Mouse (Mus musculus) limb, embryonic 13.5 days (tissue): ENCODE results near the gene Cfap58. TPM values are rescaled to one million over a fixed set of nuclear protein-coding genes. Genes with fewer than 3 reads are reported as not detected.

Experiments
- ATAC-seq: fragments of 200-750 bp; cut with Nextera tagmentation; 2 replicates; pipeline ENCODE4 v1.8.0; 2017; ENCODE audit warnings: low read depth, moderate number of reproducible peaks, moderate TSS enrichment; ENCODE audit not compliant: low FRiP score
- H3K27ac ChIP-seq: fragments of 300-500 bp; sonication (generic); 2 replicates; pipeline ENCODE4 v1.5.1; 2015; ENCODE audit warnings: inconsistent platforms, mild to moderate bottlenecking, moderate library complexity
- H3K27me3 ChIP-seq: fragments of 300-500 bp; sonication (generic); 2 replicates; pipeline ENCODE4 v1.6.1; 2015; ENCODE audit warnings: mild to moderate bottlenecking, inconsistent platforms
- H3K36me3 ChIP-seq: fragments of 300-500 bp; sonication (generic); 2 replicates; pipeline ENCODE4 v1.6.1; 2015; ENCODE audit warnings: inconsistent platforms, mild to moderate bottlenecking, moderate library complexity
- H3K4me1 ChIP-seq: fragments of 300-500 bp; sonication (generic); 2 replicates; pipeline ENCODE4 v1.6.1; 2015; ENCODE audit warnings: inconsistent platforms
- H3K4me2 ChIP-seq: fragments of 300-500 bp; sonication (generic); replicated peaks from 2 replicates; pipeline ENCODE4 v1.6.1; 2015; ENCODE audit warnings: inconsistent platforms, mild to moderate bottlenecking, moderate library complexity
- H3K4me3 ChIP-seq: fragments of 300-500 bp; sonication (generic); 2 replicates; pipeline ENCODE4 v1.5.1; 2015; ENCODE audit warnings: moderate library complexity, mild to moderate bottlenecking, inconsistent platforms
- H3K9ac ChIP-seq: fragments of 300-500 bp; sonication (generic); 2 replicates; pipeline ENCODE4 v1.6.1; 2015; ENCODE audit warnings: mild to moderate bottlenecking, inconsistent platforms
- H3K9me3 ChIP-seq: fragments of 300-500 bp; sonication (generic); 2 replicates; pipeline ENCODE4 v1.6.1; 2016; ENCODE audit warnings: inconsistent platforms
- WGBS: fragments of 180-500 bp; shearing (Covaris S2); methylation state at CpG from one replicate; pipeline ENCODE4 v1.1.7; 2015; 5-methylcytosine and 5-hydroxymethylcytosine counted together
- polyA plus RNA-seq: library from polyadenylated mRNA; unstranded; fragments of >200 nt; fragmentation: Nextera tagmentation; extraction: Ambion mirVana; gene quantifications from 2 replicates; pipeline ENCODE4 v1.2.1, GENCODE M21; 2015

Cfap58 gene
- polyA plus RNA-seq: 0.05 TPM in 1 of 2 replicates, not detected in the other

DNA sequence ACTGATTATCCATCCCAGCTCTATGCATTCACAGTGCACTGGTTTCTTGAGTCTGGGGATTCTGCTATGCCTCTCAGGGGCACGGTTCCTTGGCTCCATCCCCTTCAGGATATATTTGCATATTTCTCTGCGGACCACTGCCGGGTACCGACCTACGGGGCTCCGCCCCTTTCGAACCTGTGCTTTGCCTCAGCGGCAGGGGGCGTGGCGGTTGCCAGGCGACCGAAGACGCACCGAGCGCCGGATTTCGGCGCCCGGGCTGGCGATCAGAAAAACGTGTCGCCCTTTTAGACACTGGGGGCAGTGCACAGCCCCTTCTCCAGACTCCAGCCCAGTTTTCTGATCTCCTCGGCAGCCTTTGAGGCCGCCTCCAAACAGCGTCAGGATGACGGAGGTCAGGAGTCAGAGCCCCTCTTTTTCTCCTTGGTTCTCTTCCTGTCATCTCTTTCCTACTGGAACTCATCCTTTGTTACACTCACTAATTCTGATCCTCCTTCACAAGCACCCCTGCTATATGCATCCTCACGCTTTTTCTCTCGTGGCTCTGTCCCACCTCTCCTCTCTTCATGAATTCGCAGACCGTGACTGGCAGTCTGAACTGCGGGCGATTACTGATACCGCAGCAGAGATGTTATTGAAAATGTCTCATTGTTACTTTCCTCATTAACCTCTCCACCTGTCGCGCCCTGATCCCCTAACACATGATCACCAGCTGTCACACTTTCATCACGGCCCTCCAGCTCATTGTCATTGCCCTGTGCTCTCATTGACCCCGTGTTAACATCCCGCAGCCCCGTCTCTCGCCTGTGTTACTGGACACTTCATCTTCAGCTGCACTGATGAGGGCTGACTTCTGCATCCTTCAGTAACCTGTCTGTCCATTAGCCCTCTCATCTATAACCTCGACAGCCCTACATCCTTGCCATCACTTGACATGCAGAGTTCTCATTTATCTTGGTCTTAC is at the start of gene Cfap58:
TSS of gene Cfap58 (plus strand) at position 233 of the 964 bp plus-strand sequence.
- no peak within 1 kb of the TSS for H3K27ac ChIP-seq
- 7% methylated on average over 41 of the region's 41 CpGs for WGBS
- H3K4me2 ChIP-seq: peak within 1 kb of the TSS; percentile 75
- H3K4me1 ChIP-seq: peaks cover 8% of the 10 kb centered on the region
- peak within 1 kb of the TSS; percentile 13; the same call in 1 of the 2 replicates for H3K9ac ChIP-seq
- H3K4me3 ChIP-seq: peak within 1 kb of the TSS; percentile 36
- no peaks in the 10 kb centered on the region for H3K9me3 ChIP-seq
- H3K27me3 ChIP-seq: peaks cover 19% of the 10 kb centered on the region
- peak; percentile 82 for ATAC-seq
- no peaks in the 10 kb centered on the region for H3K36me3 ChIP-seq

GRCm38 (mm10) chr19:47888037-47888436 is 49.4 kb upstream of the Cfap58 start:
- H3K4me3 ChIP-seq: no peak overlapping the region
- H3K4me2 ChIP-seq: no peak overlapping the region
- 93% methylated on average over 8 of the region's 8 CpGs for WGBS
- no peak for ATAC-seq
- H3K4me1 ChIP-seq: peaks cover 64% of the 10 kb centered on the region
- no peak overlapping the region for H3K27ac ChIP-seq
- H3K27me3 ChIP-seq: no peaks in the 10 kb centered on the region
- 0 out of 2 replicates have a peak, but pooled peaks cover 6% of the 10 kb centered on the region for H3K36me3 ChIP-seq
- no peaks in the 10 kb centered on the region for H3K9me3 ChIP-seq
- H3K9ac ChIP-seq: no peak overlapping the region

DNA sequence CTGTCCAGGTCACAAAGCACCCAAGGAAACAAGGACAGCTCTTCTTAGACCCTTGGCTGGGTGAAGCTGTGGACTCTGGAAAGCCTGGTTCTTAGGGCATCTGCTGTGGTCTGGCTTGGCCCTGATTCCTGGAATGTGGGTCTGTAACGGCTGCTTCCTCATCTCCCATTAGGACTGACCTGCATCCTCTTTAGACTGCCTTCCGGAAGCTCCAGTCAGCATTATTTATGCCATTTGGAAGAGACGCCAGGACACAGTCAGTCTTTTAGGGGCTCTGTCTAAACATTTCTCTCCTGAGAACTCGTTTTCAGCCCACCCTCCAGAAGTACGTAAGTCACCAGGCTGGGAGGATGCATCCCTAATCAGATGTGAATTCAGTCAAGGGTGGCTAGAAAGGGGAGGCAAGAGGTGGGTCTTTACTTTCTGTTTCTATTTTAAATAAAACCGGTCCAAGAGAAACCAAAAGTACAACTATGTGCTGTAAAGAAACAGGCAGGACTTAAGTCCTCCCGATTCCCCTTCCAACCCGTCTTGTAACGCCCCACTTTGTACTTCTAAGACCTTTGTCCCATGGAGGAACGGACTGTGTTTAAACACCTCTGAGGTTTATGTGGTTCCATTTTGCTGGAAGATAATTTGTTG is 46.9 kb upstream of the Cfap58 start:
- Histone ChIP-seq H3K4me2 (no peak overlapping the region), H3K36me3 (peaks cover 31% of the 10 kb centered on the region), H3K4me3 (no peak overlapping the region), H3K9ac (no peak overlapping the region), H3K27ac (peak overlapping the region; percentile 39; the same call in 1 of the 2 replicates), H3K9me3 (no peaks in the 10 kb centered on the region), H3K27me3 (no peaks in the 10 kb centered on the region), H3K4me1 (peaks cover 47% of the 10 kb centered on the region)
- ATAC-seq: no peak
- 40% methylated on average over 10 of the region's 10 CpGs for WGBS

- peaks cover 37% of the 10 kb centered on the region for H3K4me1 ChIP-seq
- peak; percentile 17; the same call in 1 of the 2 replicates for ATAC-seq
- H3K9me3 ChIP-seq: no peaks in the 10 kb centered on the region
- H3K4me3 ChIP-seq: no peak overlapping the region
- no peak overlapping the region for H3K9ac ChIP-seq
- H3K36me3 ChIP-seq: peaks cover 42% of the 10 kb centered on the region
- peak overlapping the region; percentile 33; the same call in 1 of the 2 replicates for H3K27ac ChIP-seq
- WGBS: 73% methylated on average over 11 of the region's 11 CpGs
- no peaks in the 10 kb centered on the region for H3K27me3 ChIP-seq
- H3K4me2 ChIP-seq: no peak overlapping the region
Measured at GRCm38 (mm10) chr19:47891562-47892312, 45.7 kb upstream of the Cfap58 start.

DNA sequence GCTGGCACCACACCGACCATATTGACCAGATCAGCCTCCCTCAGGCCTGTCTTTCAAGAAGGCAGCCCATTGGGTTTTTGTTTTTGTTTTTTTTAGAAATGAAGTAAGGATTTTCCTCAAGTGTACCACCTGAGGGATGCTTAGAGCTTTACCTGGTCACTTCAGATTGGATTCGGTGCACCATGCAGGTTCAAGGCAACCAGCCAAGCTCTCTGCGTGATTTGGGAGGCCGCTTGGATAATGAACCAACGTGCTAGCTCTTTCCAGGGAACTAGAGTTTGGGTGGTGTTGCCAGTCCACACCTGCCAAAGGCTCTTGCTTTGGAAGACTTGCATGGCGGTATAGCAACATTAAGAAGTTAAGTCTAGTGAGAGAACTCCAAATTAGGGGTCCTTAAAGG is 44.4 kb upstream of the Cfap58 start:
- Histone ChIP-seq H3K4me2 (no peak overlapping the region), H3K4me3 (no peak overlapping the region), H3K4me1 (peaks cover 30% of the 10 kb centered on the region), H3K27ac (no peak overlapping the region), H3K9me3 (no peaks in the 10 kb centered on the region), H3K27me3 (no peaks in the 10 kb centered on the region), H3K36me3 (peaks cover 56% of the 10 kb centered on the region), H3K9ac (no peak overlapping the region)
- 92% methylated on average over 6 of the region's 6 CpGs for WGBS
- no peak for ATAC-seq

GRCm38 (mm10) chr19:47898472-47899079 is 38.9 kb upstream of the Cfap58 start:
- Histone ChIP-seq H3K4me1 (peaks cover 31% of the 10 kb centered on the region), H3K9ac (no peak overlapping the region), H3K27ac (no peak overlapping the region), H3K4me3 (no peak overlapping the region), H3K27me3 (no peaks in the 10 kb centered on the region), H3K36me3 (peaks cover 65% of the 10 kb centered on the region), H3K4me2 (no peak overlapping the region), H3K9me3 (no peaks in the 10 kb centered on the region)
- no peak for ATAC-seq
- WGBS: 82% methylated on average over 8 of the region's 8 CpGs

DNA sequence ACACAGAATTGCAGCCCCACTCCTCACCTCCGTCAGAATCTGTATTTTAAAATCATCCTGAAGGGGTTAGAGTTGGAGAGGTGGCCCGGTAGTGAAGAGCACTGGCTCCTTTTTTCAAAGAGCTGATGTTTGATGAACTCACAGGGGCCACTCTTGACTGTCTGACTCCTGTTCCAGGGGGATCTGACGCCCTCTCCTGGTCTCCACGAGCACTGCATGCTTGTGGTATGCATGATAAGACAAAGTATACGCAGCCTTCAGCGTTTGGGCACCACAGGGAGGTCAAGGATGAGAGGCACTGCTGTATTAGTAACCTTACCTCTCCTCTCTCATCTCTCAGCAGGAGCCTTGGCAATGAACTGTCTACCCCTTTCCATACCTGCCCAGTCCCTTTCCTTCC is 37.5 kb upstream of the Cfap58 start:
- Histone ChIP-seq H3K27ac (peak overlapping the region; percentile 10; the same call in 1 of the 2 replicates), H3K27me3 (no peaks in the 10 kb centered on the region), H3K9ac (no peak overlapping the region), H3K4me3 (no peak overlapping the region), H3K4me1 (peaks cover 40% of the 10 kb centered on the region), H3K36me3 (peaks cover 56% of the 10 kb centered on the region), H3K9me3 (no peaks in the 10 kb centered on the region), H3K4me2 (no peak overlapping the region)
- 64% methylated on average over 6 of the region's 6 CpGs for WGBS
- no peak for ATAC-seq

DNA sequence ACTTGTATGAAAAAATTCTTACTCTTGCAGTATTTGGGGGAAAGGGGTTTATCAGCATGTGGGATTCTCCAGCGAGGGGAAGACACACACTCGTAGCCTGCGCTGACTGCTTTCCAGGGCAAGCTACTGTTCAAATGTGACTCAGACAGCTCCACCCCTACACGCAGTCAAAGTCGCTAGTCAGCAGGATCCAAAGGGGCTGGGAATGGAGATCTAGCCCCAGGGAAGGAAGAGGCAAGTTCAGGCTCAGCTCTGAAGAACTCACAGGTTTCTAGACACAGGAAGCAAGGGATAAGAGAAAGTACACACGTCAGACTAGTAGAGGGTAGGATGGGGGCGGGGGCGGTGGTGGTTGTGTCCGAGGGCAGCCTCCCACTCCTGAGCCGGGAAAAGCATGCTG is 36.9 kb upstream of the Cfap58 start:
- ATAC-seq: no peak
- no peak overlapping the region for H3K4me3 ChIP-seq
- WGBS: 82% methylated on average over 10 of the region's 10 CpGs

DNA sequence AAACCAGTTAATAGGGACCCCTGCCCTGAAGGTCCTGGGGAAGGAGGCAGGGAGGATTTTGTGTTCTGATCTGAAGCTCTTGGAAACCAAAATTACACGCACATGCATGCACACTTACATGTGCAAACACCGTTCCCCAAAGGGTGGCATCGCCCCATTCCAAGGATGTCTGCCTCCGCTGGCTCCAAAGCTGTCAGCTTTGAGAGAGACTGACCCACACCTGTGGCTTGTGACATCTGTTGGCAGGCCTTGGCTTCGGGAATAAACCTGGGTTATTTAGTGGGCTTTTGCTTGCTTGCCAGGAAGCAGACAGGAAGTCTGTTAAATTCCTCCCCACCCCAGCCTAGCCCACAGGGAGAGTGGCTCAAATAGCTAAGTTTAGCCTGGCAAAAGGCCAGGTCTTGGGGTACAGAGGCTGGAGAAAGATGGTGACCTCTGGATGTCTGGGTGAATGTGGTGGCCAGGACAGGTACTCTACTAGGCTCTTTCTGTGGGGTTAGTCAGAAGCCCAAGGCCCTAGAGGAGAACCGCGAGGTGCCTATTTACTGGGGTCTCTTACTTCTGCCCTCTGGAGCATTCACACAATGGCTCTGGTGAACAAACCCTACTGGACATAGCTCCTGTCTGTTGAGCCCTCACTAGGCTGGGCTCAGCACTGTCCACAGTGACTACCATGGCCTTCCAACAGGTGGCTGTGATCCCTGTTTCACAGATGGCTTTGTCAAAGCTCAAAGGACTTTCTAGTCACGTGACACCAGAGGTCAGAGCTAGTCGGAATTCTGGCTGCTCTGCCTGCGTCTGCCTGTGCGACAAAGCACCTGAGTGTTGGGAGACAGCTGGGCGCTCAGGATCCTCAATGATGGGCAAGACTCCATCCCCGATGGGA is 34.9 kb upstream of the Cfap58 start:
- Histone ChIP-seq H3K9me3 (no peaks in the 10 kb centered on the region), H3K4me2 (peak overlapping the region; percentile 25; the same call in 1 of the 2 replicates), H3K4me1 (peaks cover 47% of the 10 kb centered on the region), H3K9ac (no peak overlapping the region), H3K4me3 (no peak overlapping the region), H3K27me3 (no peaks in the 10 kb centered on the region), H3K36me3 (peaks cover 37% of the 10 kb centered on the region), H3K27ac (peak overlapping the region; percentile 61; the same call in 1 of the 2 replicates)
- ATAC-seq: peak; percentile 24; the same call in 1 of the 2 replicates
- 39% methylated on average over 13 of the region's 13 CpGs for WGBS

More for the DNA sequence above, 36.9 kb upstream of the Cfap58 start:
- H3K4me2 ChIP-seq: no peak overlapping the region
- H3K27me3 ChIP-seq: no peaks in the 10 kb centered on the region
- no peaks in the 10 kb centered on the region for H3K9me3 ChIP-seq
- peaks cover 45% of the 10 kb centered on the region for H3K4me1 ChIP-seq
- H3K9ac ChIP-seq: no peak overlapping the region
- H3K36me3 ChIP-seq: peaks cover 51% of the 10 kb centered on the region
- peak overlapping the region; percentile 10; the same call in 1 of the 2 replicates for H3K27ac ChIP-seq

- Histone ChIP-seq H3K4me2 (no peak overlapping the region), H3K27me3 (no peaks in the 10 kb centered on the region), H3K4me3 (no peak overlapping the region), H3K27ac (no peak overlapping the region), H3K9ac (no peak overlapping the region), H3K9me3 (no peaks in the 10 kb centered on the region), H3K4me1 (peaks cover 53% of the 10 kb centered on the region), H3K36me3 (peaks cover 29% of the 10 kb centered on the region)
- 54% methylated on average over 4 of the region's 4 CpGs for WGBS
- no peak for ATAC-seq
Measured at GRCm38 (mm10) chr19:47903679-47904078, 33.8 kb upstream of the Cfap58 start.
